Mouse (Mus musculus): ENCODE results near the gene Gm49361.

DNA sequence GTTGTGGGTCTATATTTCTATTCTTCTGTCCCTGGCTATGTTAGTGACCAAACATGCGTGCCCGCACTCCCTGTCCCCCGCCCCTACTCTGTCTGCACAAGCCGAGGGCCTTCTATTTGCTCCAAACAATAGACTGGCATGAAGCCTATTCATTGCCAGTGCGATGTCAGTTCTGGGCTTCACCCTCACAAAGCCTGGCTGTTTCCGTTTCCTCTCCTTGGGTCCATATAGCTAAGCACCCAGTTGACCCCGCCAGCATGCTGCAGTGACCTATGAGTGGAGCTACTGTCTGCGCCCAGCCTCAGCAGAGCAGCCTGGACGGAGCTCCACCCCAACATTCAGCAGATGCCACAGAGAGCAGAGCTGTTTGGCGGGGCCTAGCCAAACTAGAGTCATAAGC lies 36.7 kb downstream of the Gm49361 start:
- TF ChIP-seq ZNF384 (IDR thresholded peaks at IDR 0.05; ENCODE audit: low read depth, low read length) (no peak), IRF4 (IDR thresholded peaks at IDR 0.05; ENCODE audit: low read depth, low read length) (no peak), CTCF (conservative IDR thresholded peaks at IDR 0.05 in 1 of 2, IDR thresholded peaks at IDR 0.05 in 1 of 2; ENCODE audit: low read depth in 2 of 2, low read length in 2 of 2) (no peak), MEF2A (IDR thresholded peaks at IDR 0.05; ENCODE audit: borderline replicate concordance, low read depth, low read length) (no peak)
